Mouse (Mus musculus) brain, embryonic 14.5 days (tissue): ENCODE data around the gene Asap2.

Source experiments
- CTCF ChIP-seq: fragments of 200-500 bp; IDR thresholded peaks from 2 replicates; pipeline ENCODE4 v1.5.1; 2012; ENCODE audit warnings: inconsistent platforms, mild to moderate bottlenecking, moderate library complexity, borderline replicate concordance; ENCODE audit not compliant: insufficient read depth, insufficient read length; ENCODE audit errors: extremely low read depth
- POLR2A ChIP-seq: fragments of 200-500 bp; IDR thresholded peaks from 2 replicates; pipeline ENCODE4 v1.6.1; 2012; ENCODE audit warnings: mild to moderate bottlenecking, inconsistent platforms, borderline replicate concordance; ENCODE audit not compliant: poor library complexity, insufficient read depth, insufficient read length, severe bottlenecking; ENCODE audit errors: extremely low read depth

- no peak for TF ChIP-seq POLR2A
- TF ChIP-seq CTCF, result no peak
These were observed 227.7 kb downstream of the Asap2 start for GRCm38 (mm10) chr12:21217776-21218444.
